ENCODE assay signal across 1 mouse cellular context in genomic region chr2:32449761-32450754, GRCm38 (mm10).
TF ChIP-seq lines count a peak whose summit lies in the region.

Gene Naif1 (plus strand): TSS chr2:32450457.

TF ChIP-seq in MEL, 35 proteins besides CTCF, POLR2A, EP300 and RAD21 (continued from another document):
- no peak for TF ChIP-seq E2F4 (IDR thresholded peaks at IDR 0.05; ENCODE audit: borderline replicate concordance, low read depth, low read length)
TF ChIP-seq in MEL: peak in this region for 14.
